Mouse (Mus musculus) thymus, adult 2 months (tissue): Measurements from ENCODE around the gene Plxnc1. TPM values are rescaled to one million over a fixed set of nuclear protein-coding genes. Genes with fewer than 3 reads are reported as not detected.

ENCODE experiments used
- DNase-seq: peaks from one replicate; pipeline ENCODE4 v3.0.0; 2021
- H3K27ac ChIP-seq: fragments of 200-500 bp; 2 replicates; pipeline ENCODE4 v1.5.1; 2012; ENCODE audit warnings: low read length, control low read depth; ENCODE audit not compliant: control insufficient read depth, insufficient read depth
- H3K27me3 ChIP-seq: fragments of 200-500 bp; 2 replicates; pipeline ENCODE4 v1.6.1; 2012; ENCODE audit warnings: mild to moderate bottlenecking, low read length, moderate library complexity, mixed read lengths; ENCODE audit not compliant: control insufficient read depth, insufficient read depth
- H3K36me3 ChIP-seq: fragments of 200-500 bp; 2 replicates; pipeline ENCODE4 v1.6.1; 2012; ENCODE audit warnings: mild to moderate bottlenecking, low read length, moderate library complexity; ENCODE audit not compliant: control insufficient read depth, insufficient read depth
- H3K4me1 ChIP-seq: fragments of 200-500 bp; replicated peaks from 2 replicates; pipeline ENCODE4 v1.6.1; 2012; ENCODE audit warnings: low read length; ENCODE audit not compliant: control insufficient read depth, insufficient read depth
- H3K4me3 ChIP-seq: fragments of 200-500 bp; 2 replicates; pipeline ENCODE4 v1.5.1; 2012; ENCODE audit warnings: mild to moderate bottlenecking, low read length, control low read depth, moderate library complexity; ENCODE audit not compliant: control insufficient read depth, insufficient read depth
- CTCF ChIP-seq: fragments of 200-500 bp; IDR thresholded peaks from 2 replicates; pipeline ENCODE4 v1.5.1; 2012; ENCODE audit warnings: mild to moderate bottlenecking, control low read depth, low read length, moderate library complexity, borderline replicate concordance; ENCODE audit not compliant: control insufficient read depth, poor library complexity, insufficient read depth; ENCODE audit errors: extremely low read depth
- POLR2A ChIP-seq: fragments of 200-500 bp; IDR thresholded peaks from 2 replicates; pipeline ENCODE4 v1.6.1; 2012; ENCODE audit warnings: mild to moderate bottlenecking, low read length, control low read depth, moderate library complexity; ENCODE audit not compliant: control insufficient read depth, poor library complexity, insufficient read depth; ENCODE audit errors: extremely low read depth
- WGBS: fragments of 180-500 bp; shearing (Covaris S2); methylation state at CpG from one replicate; pipeline ENCODE4 v1.1.7; 2018; 5-methylcytosine and 5-hydroxymethylcytosine counted together
- polyA plus RNA-seq: library from polyadenylated mRNA; depleted of rRNA; stranded (reverse); fragments of >200 nt; gene quantifications from 2 replicates; pipeline ENCODE4 v1.2.3, GENCODE M21; 2012

The Plxnc1 gene
- polyA plus RNA-seq, 1 experiment = 8.7 TPM

- no peak for TF ChIP-seq CTCF
- no peak for TF ChIP-seq POLR2A
- Histone ChIP-seq H3K4me3 (no peak overlapping the region), H3K4me1 (peaks cover 16% of the 10 kb centered on the region), H3K36me3 (no peaks in the 10 kb centered on the region), H3K27me3 (peaks cover 8% of the 10 kb centered on the region), H3K27ac (no peak overlapping the region)
- 61% methylated on average over 10 of the region's 10 CpGs for WGBS
- no peak for DNase-seq
These were observed 3.5 kb upstream of the Plxnc1 start for GRCm38 (mm10) chr10:94947915-94948675.

GRCm38 (mm10) chr10:94947386-94947785 is 2.8 kb upstream of the Plxnc1 start:
- TF ChIP-seq CTCF (no peak), POLR2A (no peak)
- H3K36me3 ChIP-seq = no peaks in the 10 kb centered on the region
- H3K27ac ChIP-seq = no peak overlapping the region
- peaks cover 21% of the 10 kb centered on the region for H3K4me1 ChIP-seq
- DNase-seq = no peak
- no peak overlapping the region for H3K4me3 ChIP-seq
- H3K27me3 ChIP-seq = peaks cover 8% of the 10 kb centered on the region
- WGBS = 73% methylated on average over 7 of the region's 7 CpGs

GRCm38 (mm10) chr10:94945206-94945711 is 624 bp upstream of the Plxnc1 start:
- no peaks in the 10 kb centered on the region for H3K36me3 ChIP-seq
- H3K4me3 ChIP-seq = peak overlapping the region; percentile 51
- no peak for DNase-seq
- TF ChIP-seq POLR2A (no peak), CTCF (peak; percentile 3; the same call in 1 of the 2 replicates)
- H3K4me1 ChIP-seq = peaks cover 22% of the 10 kb centered on the region
- peaks cover 8% of the 10 kb centered on the region for H3K27me3 ChIP-seq
- no peak overlapping the region for H3K27ac ChIP-seq
- WGBS = 2% methylated on average over 36 of the region's 36 CpGs

DNA sequence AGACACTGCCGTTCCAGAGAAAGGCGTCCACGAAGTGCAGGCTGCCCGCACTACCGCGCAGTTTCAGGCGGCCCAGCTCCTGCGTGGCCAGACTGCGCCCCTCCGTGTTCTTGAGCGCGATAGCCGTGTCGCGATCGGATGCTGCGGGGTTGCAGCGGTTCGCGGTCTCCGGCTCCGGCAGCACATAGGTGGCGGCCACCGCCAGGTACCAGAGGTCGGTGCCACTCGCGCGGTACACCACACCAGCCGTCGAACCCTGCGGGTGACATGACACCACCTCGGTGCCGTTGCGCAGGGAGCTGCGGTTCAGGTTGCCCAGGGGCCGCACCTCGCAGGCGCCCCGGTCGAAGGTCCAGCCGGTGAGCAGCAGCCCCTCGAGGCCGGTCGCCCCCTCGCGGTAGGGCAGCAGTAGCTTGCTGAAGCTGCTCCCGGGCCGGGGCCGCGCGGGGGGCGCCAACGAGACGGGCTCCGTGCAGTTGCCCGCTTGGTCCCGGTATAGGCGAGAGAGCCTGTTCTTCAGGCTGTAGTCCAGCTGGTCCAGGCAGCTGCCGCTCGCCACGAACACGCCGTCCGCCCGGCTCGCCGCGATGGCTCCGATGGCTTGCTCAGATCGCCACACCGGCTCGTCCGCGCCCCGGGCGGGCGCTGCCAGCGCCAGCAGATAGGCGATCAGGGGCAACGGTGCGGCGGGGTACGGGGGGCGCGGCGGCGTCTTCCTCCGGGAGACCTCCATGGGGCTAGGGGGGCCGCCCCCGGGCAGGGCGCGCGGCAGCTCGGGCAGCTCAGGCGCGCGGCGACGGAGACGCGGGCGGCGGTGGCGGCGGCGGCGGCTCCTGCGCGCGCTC is 567 bp downstream of the Plxnc1 start:
- Histone ChIP-seq H3K4me3 (peak overlapping the region; percentile 51), H3K27ac (no peak overlapping the region), H3K4me1 (peaks cover 22% of the 10 kb centered on the region), H3K36me3 (no peaks in the 10 kb centered on the region), H3K27me3 (peaks cover 8% of the 10 kb centered on the region)
- WGBS = under 1% methylated on average over 110 of the region's 110 CpGs
- DNase-seq = peak; percentile 74
- TF ChIP-seq POLR2A (no peak), CTCF (peak; percentile 60; the same call in 1 of the 2 replicates)

DNA sequence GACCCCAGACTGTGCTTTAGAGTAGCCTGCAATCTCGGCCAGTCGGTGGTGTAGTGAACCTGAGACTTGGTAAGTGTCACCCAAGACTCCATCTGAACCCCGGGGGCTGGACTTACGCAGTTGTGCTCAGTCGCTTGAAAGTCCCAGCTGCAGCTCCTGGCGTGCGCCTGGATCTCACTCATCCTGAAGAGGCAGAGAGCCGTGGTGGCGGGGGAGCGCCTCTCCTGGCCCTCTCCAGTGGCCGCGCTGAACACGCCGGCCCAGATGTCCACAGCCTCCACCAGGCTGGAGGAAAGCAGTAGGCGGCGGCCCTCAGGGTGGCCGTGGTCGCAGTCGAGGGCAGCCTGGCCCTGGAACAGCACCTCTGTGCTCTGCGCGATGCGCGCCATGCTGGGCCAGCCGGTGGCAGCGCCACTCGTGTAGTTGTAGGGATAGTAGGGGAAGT is 1.2 kb downstream of the Plxnc1 start:
- WGBS = under 1% methylated on average over 26 of the region's 26 CpGs
- Histone ChIP-seq H3K27ac (no peak overlapping the region), H3K4me3 (peak overlapping the region; percentile 51), H3K27me3 (peaks cover 8% of the 10 kb centered on the region), H3K4me1 (peaks cover 22% of the 10 kb centered on the region), H3K36me3 (no peaks in the 10 kb centered on the region)
- TF ChIP-seq POLR2A = no peak
- TF ChIP-seq CTCF = no peak
- peak; percentile 11 for DNase-seq

DNA sequence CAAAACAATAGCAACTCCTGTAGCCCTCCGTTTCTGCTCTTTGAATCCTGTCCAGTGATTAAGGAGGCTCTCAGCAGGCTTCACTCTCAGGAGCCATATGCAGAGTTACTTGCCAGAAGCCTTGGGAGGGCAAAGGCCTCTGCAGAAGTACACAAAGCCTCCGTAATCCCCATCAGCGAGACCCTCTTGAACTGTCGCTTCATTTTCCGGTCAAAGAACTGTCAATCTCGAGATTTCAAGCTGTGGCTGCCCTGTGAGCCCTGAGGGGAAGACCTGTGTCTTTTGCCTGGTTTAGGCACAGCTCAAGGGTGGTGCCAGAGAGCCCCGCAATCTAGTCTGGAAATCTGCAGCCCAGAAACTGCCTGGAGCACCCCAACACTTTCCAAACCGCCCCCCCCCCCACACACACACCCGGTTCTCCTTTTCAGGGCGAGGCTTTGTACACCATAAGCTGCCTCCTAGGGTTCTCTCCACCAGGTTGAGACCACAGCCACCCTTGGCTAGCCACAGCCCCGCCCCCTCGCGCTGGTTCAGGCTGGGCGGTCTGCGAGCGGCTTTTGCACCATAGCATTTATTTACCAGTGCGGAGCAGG is 2.1 kb downstream of the Plxnc1 start:
- Histone ChIP-seq H3K36me3 (no peaks in the 10 kb centered on the region), H3K4me3 (no peak overlapping the region; the same call in 1 of the 2 replicates), H3K4me1 (peaks cover 22% of the 10 kb centered on the region), H3K27me3 (peaks cover 8% of the 10 kb centered on the region), H3K27ac (no peak overlapping the region)
- no peak for TF ChIP-seq POLR2A
- TF ChIP-seq CTCF = no peak
- DNase-seq = peak; percentile 51
- whole genome bisulfite sequencing = 4% methylated on average over 17 of the region's 17 CpGs
